Mouse (Mus musculus) left cerebral cortex, adult 18-20 months (tissue): ENCODE data around the gene P4ha1. TPM values are rescaled to one million over a fixed set of nuclear protein-coding genes. Genes with fewer than 3 reads are reported as not detected.
A peak's percentile ranks its signal among the peaks of the same experiment; 100 is the strongest.
"Not testable (repeated sequence)": the region's sequence is repeated elsewhere in the genome, so short reads cannot be mapped to it uniquely, and the experiment has no call there.

Source experiments
- DNase-seq, 2 experiments: peaks; one replicate each; pipeline ENCODE4 v3.0.0; 2021 to 2022; ENCODE audit warnings: low spot score in 2 of 2, mixed read lengths in 1 of 2
- total RNA-seq, 2 experiments: library from RNA; stranded (reverse); gene quantifications; 2 replicates each; pipeline ENCODE4 v1.2.3; 2021

Gene P4ha1
- total RNA-seq, 2 experiments from 2014 or later: 44.8 to 49.7 TPM

DNA sequence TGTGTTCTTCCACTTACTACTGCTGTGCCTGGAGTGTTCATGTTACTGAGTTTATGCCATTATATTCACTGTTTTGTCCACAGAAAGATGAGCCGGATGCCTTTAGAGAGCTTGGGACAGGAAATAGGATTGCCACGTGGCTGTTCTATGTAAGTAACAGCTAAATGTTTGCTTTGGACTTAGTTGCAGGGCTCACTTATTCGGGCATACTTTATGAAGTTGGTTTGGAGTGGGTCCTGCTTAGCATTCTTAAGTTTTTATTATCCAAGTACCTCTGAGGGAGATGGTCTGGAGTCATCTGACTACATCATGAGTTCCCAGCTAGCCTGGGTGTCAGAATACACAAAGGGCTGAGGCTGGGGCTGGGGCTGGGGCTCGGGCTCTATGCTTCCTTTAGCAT lies 44.1 kb downstream of the P4ha1 start:
- DNase-seq: no peak

- DNase-seq: no peak
Observed at GRCm38 (mm10) chr10:59368729-59369128, 45.6 kb downstream of the P4ha1 start.

- DNase-seq: no peak
Observed at GRCm38 (mm10) chr10:59369426-59369825, 46.3 kb downstream of the P4ha1 start.

DNA sequence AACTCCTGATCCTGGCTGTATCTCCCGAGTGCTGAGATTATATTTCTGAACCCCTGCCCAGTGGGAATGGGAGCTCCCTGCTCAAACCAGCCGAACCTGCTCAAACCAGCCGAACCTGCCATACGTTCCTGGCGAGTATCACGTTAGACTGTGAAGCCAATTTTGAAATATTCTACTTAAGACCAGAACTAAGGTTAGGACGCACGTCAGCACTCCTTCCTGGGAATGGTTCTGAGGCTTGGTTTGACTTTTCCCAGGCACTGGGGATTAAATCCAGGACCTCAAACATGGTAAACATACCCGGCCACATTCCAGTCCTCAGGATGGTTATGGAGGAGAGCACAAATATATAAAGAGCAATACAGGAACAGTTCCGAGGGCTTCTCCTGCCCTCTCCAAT lies 54.8 kb downstream of the P4ha1 start:
- DNase-seq: no peak

GRCm38 (mm10) chr10:59378728-59379127 lies 55.6 kb downstream of the P4ha1 start:
- no peak for DNase-seq

DNA sequence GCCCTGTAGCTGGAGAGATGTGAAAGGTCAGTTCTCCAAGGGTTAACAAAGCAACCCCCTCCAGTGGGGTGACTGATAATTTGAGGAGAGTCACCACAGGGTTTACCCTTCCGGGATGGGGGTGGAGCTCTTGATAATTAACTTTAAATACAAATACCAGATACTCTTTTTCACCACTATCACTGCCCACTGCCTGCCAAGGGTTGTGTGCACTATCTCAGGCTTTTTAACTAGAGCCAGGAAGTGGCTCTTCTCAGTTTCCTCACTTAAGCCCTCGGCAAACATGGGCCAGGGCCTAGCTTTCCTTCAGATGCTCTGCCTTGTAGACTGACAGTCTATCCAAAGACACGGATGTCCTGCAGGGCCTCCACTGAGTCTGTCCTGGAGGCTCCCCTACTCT lies 56.8 kb downstream of the P4ha1 start:
- DNase-seq: no peak

- DNase-seq: no peak
Observed at GRCm38 (mm10) chr10:59380411-59380821, 57.3 kb downstream of the P4ha1 start.

DNA sequence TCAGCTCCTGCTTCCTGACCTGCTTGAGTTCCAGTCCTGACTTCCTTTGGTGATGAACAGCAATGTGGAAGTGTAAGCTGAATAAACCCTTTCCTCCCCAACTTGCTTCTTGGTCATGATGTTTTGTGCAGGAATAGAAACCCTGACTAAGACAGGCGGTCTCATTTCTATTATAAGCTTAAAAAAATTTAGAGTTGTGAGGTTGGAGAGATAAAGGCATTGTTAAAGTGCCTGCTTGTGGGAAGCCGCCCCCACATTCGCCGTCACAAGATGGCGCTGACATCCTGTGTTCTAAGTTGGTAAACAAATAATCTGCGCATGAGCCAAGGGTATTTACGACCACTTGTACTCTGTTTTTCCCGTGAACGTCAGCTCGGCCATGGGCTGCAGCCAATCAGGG lies 58.5 kb downstream of the P4ha1 start:
- not testable (repeated sequence) for DNase-seq

DNA sequence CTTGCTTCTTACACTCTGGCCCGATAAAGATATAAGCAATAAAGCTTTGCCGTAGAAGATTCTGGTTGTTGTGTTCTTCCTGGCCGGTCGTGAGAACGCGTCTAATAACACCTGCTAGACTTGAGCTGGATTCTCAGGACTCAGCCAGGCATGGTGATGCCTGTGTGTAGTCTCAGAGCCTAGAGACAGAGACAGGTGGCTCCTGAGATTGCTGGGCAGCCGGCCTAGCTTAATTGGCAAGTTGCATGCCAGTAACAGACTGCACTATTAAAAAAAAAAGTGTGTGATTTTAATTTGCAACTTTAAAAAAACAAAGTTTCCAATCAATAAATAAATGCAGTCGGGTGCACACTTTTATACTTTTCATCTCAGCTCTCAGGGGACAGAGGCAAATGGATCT lies 63.9 kb downstream of the P4ha1 start:
- DNase-seq: peak in 1 of 2 experiments; percentile 14

DNA sequence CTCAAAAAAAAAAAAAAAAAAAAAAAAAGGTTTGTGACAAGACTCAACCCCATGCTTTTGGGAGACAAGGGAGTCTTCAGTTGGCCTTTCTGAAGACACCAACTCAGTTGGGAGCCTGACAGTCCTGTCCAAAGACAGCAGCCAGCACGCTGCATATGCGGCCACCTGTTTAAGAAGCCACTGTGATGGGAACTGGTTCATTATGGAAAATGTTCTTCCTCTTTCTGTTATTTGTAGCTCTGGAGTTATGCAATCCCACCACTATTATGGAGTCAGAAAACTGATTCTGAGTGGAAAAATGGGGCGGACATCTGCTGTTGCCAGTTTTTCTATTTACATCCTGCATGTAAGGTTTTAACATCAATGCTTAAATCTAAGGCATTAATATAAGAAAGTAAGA lies 66.6 kb downstream of the P4ha1 start:
- DNase-seq: peak; percentile 3 to 34

DNA sequence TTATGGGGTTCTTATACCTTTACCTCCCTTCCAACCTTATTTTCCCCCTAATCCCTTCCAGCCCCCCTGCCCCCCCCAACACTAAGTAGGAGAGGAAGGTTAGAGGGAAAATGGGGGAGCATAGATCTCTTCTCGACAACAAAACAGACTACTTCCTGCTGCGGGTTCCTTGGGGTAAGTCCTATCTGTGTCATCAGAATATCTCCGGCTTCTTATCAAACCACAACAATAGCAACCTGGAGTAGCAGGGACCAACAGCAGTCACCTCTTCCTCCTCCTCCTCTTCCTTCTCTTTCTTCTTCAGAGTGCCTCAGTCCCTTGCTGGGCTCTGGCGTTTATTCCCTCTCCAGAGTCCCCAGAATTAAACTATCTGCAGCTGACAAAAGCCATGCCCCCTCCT lies 68.8 kb downstream of the P4ha1 start:
- no peak for DNase-seq

GRCm38 (mm10) chr10:59395461-59395860 lies 72.4 kb downstream of the P4ha1 start, which contains the start of gene Gm10273:
Gene Gm10273 (plus strand): TSS chr10:59395632.
- not testable (repeated sequence) for DNase-seq

DNA sequence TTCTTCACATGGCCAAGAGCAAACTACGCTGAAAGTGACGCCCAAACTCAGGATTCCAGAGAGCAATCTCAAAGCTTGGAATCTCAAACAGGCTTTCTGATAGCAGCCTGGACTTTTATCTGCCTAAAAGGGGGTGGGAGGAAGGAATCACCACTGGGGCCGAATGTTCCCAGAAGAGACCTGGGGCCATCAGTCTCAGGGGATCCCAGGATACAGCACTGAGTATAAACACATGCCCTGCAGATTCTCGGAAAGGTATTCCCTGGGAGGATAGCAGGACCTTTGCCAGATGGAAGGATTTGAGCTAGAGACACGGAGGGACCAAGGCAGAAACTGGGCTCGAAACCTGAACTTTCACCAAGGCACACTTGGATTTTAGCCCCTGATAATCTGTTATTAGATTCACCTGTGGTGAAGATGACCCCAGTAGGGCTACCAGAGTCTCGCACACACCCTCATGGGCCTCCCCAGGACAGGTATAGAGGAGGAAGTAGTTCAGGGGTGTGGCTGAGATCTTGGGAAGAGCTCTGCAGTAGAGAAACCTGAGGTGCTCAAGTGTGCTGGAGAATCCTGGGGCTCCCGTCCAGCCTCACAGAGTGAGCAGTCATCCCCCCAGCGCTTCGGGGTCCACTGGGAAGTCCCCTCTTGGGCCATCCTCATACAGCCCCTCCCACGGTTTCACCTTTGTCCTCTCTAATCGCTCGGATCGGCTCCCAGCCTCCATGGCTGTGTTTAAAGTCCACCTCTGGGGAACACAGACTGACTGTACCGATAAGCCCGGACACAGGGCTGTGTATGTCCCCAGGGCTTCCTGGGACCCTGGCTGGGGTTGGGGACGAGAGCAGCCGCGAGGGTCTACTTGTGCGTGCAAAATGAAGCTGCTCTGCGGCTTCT lies 80.0 kb downstream of the P4ha1 start, which contains the start of gene Pla2g12b:
Gene Pla2g12b, plus strand, starts transcription at position 762 of the 894 bp plus-strand sequence.
- DNase-seq: no peak

DNA sequence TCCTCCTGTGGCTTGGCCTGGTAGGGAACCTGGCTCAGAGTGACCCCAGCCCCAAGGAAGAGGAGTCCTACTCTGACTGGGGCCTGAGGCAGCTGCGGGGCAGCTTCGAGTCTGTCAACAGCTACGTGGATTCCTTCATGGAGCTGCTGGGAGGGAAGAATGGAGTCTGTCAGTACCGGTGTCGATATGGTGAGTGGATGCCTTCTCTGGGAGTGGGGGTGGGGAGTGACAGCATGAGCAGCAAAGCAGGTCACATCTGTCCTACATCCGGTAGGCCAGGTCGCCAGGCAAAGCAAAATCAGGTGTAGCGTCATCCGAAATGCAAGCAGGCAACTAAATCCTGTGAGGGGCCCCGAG lies 80.7 kb downstream of the P4ha1 start:
- no peak for DNase-seq

DNA sequence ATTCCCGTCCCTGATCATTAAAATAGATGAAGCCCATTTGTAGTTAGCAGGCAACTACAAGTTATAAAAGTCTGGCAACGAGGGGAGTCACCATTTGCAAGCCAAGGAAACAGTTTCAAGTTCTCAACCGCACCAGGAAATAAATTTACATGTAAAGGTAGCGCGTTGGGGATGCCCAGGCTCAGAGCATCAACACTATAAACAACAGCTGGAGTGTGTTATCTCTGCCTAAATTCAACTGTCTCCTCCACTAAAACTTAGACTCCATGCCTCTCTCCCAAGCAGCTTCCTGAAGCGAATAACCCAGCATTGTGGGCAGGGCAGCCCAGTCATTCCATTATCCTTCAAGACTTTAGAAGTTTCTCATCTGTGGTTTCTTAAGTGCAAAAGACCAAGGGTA lies 85.4 kb downstream of the P4ha1 start:
- no peak for DNase-seq

DNA sequence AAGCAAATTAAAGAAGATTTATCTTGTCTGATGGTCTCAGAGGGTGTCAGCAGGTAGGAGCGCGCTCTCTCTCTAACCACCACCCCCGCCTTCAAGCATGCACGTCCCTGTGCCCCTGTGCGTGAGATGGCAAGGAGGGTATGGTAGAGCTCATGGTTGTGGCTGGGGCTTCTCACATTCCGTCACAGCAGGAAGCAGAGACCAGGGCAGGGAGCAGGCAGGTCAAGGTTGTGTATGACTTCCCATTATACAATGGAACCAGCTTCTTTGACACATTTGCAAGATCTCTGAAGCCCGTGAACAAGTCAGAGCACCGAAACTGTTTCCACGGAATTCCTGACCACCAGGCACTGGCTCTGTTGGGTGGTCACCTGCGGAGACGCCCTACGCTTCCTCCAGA lies 87.2 kb downstream of the P4ha1 start:
- no peak for DNase-seq

DNA sequence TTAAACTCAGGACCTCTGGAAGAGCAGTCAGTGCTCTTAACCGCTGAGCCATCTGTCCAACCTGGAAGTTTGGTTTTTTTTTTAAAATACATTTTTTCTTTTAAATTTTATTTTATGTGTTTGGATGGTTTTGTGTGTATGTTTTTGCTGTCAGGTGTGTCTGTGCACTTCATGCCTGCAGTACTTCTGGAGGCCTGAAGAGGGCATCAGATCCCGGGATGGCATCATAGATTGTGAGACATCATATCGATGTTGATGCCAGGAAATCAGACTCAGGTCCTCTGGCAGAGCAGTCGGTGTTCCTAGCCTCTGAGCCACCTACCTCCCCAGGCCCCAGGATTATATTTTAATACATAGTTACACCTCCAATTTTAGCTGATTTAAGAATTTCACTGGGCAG lies 90.6 kb downstream of the P4ha1 start:
- no peak for DNase-seq

DNA sequence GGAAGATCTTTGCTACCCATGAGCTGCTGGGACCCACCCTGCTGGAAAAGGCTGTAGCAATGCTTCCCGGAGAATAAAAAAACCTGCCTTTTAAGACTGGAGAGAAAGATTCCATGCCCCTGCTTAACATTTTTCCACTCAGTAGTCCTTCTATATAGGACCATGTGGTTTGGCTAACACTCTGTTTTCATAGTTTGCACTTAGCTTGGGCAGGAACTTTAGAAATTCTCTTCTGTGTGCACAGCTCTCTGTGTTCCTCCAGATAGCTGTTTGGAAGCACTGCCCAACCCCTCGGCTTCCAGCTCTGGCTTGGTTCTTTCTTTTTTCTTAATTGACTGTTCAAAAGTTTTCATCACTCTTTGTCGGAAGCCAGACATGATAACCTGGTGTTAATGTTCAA lies 93.5 kb downstream of the P4ha1 start:
- DNase-seq: no peak

DNA sequence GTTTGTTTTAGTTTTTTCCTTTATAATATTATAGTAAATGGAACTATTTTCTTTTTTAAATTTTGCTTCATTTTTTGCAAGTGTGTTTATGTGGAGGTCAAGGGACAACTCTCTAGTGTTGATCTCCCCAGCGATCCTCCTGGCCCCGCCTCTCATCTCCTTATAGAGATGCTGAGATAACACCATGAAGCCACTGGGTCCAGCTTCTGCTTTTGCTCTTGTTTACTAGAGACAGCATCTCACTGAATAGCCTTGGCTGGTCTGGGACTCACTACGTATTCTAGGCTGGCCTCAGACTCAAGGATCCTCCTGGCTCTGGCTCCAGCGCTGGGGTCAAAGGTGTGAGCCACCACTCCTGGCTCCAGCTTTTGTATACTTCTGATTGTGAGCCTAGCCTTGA lies 96.4 kb downstream of the P4ha1 start:
- DNase-seq: no peak
